Mouse (Mus musculus): ENCODE measurements around the gene Rbm25.

DNA sequence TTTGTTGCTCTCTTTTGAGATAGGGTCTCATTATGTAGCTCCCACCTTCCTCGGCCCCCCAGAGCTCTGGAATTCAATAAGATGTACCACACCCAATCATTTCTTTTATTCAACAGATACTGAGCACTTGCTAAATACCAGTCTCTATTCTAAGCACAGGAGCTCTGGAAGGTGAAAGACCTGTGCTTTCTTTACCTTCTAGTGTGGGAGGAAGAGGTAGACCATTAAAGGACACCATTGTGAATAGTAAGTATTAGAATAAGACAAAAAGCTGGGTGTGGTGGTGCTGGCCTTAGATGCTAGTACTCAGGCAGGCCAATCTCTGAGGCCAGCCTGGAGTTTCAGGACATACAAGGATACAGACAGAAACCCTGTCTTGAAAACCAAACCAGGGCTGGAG, 6.7 kb upstream of the Rbm25 start:
- no peak for TF ChIP-seq GATA1 (IDR thresholded peaks at IDR 0.05; ENCODE audit: low read length)
- no peak for TF ChIP-seq TAL1 (IDR thresholded peaks at IDR 0.05; ENCODE audit: low read length)

Data from erythroblast, embryonic 14.5 days (primary cell).